Mouse (Mus musculus) ES-E14 (cell line): ENCODE measurements around the gene Skap1. TPM values are rescaled to one million over a fixed set of nuclear protein-coding genes. Genes with fewer than 3 reads are reported as not detected.

Experiments
- DNase-seq: peaks from one replicate; pipeline ENCODE4 v3.0.0-alpha.2; 2013; ENCODE audit warnings: low read depth, low spot score
- H3K27ac ChIP-seq: 2 replicates; pipeline ENCODE4 v1.5.1; 2012; ENCODE audit warnings: low read depth, mild to moderate bottlenecking, low read length, moderate library complexity, mixed read lengths; ENCODE audit not compliant: poor library complexity, insufficient read depth, severe bottlenecking
- H3K36me3 ChIP-seq: 2 replicates; pipeline ENCODE4 v1.6.1; 2012; ENCODE audit warnings: mild to moderate bottlenecking, low read length, moderate library complexity, mixed read lengths; ENCODE audit not compliant: control insufficient read depth, poor library complexity, insufficient read depth, severe bottlenecking
- H3K4me1 ChIP-seq, 2 experiments: fragments of 150-350 bp in 1 of 2; sonication (generic) in 1 of 2; 2 replicates each; pipeline ENCODE4 v1.6.1; 2012; ENCODE audit warnings: low read length in 2 of 2, mild to moderate bottlenecking in 1 of 2, mixed read lengths in 1 of 2; ENCODE audit not compliant: control insufficient read depth in 2 of 2, insufficient read depth in 2 of 2, poor library complexity in 1 of 2
- H3K4me3 ChIP-seq, 2 experiments: fragments of 150-350 bp in 1 of 2; sonication (generic) in 1 of 2; 2 replicates each; pipeline ENCODE4 v1.5.1; 2012; ENCODE audit warnings: low read length in 2 of 2, low read depth in 1 of 2, mild to moderate bottlenecking in 1 of 2, mixed read lengths in 1 of 2; ENCODE audit not compliant: insufficient read depth in 1 of 2, poor library complexity in 1 of 2, severe bottlenecking in 1 of 2
- H3K9ac ChIP-seq: 2 replicates; pipeline ENCODE4 v1.6.1; 2012; ENCODE audit warnings: low read depth, mild to moderate bottlenecking, low read length, mixed read lengths; ENCODE audit not compliant: poor library complexity, insufficient read depth, severe bottlenecking
- H3K9me3 ChIP-seq: fragments of 150-350 bp; sonication (generic); 2 replicates; pipeline ENCODE4 v1.6.1; 2012; ENCODE audit warnings: low read depth, mild to moderate bottlenecking, low read length; ENCODE audit not compliant: control insufficient read depth, insufficient read depth
- CHD2 ChIP-seq: IDR thresholded peaks from 2 replicates; pipeline ENCODE4 v1.6.1; 2014; ENCODE audit warnings: mild to moderate bottlenecking, low read depth, low read length, inconsistent platforms
- HCFC1 ChIP-seq: IDR thresholded peaks from 2 replicates; pipeline ENCODE4 v1.6.1; 2012; ENCODE audit warnings: low read length, inconsistent platforms, borderline replicate concordance; ENCODE audit not compliant: insufficient read depth
- MAFK ChIP-seq: IDR thresholded peaks from 2 replicates; pipeline ENCODE4 v1.6.1; 2014; ENCODE audit warnings: mild to moderate bottlenecking, low read depth, low read length, inconsistent platforms; ENCODE audit not compliant: insufficient read depth
- ZC3H11A ChIP-seq: IDR thresholded peaks from 2 replicates; pipeline ENCODE4 v1.6.1; 2012; ENCODE audit warnings: low read depth, mild to moderate bottlenecking, inconsistent platforms, low read length, borderline replicate concordance
- ZNF384 ChIP-seq: IDR thresholded peaks from 2 replicates; pipeline ENCODE4 v1.6.1; 2012; ENCODE audit warnings: low read depth, low read length, inconsistent platforms
- in situ Hi-C, 2 experiments: fragments of 600-800 bp; cut with MboI; formaldehyde crosslinking; loops; one replicate each; pipeline ENCODE4 v1.15.1; 2025; ENCODE audit warnings: low sequenced_read_pairs in 2 of 2, inconsistent platforms in 1 of 2; ENCODE audit not compliant: unreplicated experiment in 2 of 2
- total RNA-seq: library from RNA; depleted of rRNA; stranded (reverse); fragments of 300-350 nt; gene quantifications from 2 replicates; pipeline ENCODE4 v1.2.3, GENCODE M21; 2012

Skap1 gene
- total RNA-seq, 1 experiment, result 0.40 TPM

DNA sequence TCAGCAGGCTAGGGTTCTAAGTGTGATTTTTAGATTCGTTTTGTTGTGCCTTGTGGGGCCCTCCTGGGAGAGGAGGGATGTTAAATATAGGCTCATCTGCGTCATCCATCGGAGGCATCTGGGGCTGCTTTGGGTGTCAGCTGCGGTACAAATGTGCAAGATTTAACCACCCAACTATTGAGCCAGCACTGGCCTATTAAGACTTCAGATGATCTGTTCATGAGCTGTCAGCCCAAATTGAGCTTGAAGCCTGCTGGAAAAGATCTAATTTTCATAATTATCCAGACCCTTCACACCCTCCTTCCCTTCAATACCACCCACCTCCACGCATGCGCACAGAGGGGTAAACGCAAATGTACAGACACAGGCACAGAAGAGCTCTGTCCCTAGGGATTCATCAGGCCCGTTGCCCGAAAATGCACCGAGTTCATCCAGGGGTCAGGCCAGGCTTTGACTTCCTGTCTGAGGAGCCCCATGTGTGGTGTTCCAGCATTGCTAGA is 181.2 kb downstream of the Skap1 start:
- H3K4me3 ChIP-seq, result no peak overlapping the region
- in situ Hi-C loops, result no loop called here
- TF ChIP-seq HCFC1 (no peak), ZC3H11A (no peak), ZNF384 (no peak), CHD2 (no peak), MAFK (no peak)
- no peaks in the 10 kb centered on the region for H3K36me3 ChIP-seq
- H3K9me3 ChIP-seq, result no peaks in the 10 kb centered on the region
- H3K9ac ChIP-seq, result no peak overlapping the region
- DNase-seq, result no peak
- no peak overlapping the region for H3K27ac ChIP-seq
- H3K4me1 ChIP-seq, result no peaks in the 10 kb centered on the region

DNA sequence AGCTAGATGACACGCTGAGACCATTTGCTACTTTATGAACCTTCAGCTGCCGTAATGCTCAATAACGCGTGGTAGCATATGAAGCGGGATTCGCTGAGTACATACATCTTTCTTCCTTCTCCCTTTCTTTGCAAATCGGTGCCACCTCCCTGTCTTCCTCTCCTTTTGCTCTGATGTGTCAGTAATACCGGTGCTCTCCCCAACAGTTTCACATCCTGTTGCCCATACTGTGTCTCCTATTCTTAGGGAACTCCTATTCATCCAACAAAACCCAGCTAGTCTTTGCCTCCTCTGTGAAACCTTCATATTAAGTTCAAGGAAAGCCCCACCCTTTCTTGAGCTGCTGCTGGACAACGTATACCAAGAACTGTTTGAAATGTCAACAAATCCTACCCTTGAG is 187.5 kb downstream of the Skap1 start:
- TF ChIP-seq HCFC1, result no peak
- TF ChIP-seq CHD2, result no peak
- TF ChIP-seq ZNF384, result no peak
- no peak for TF ChIP-seq ZC3H11A
- no peak for TF ChIP-seq MAFK
- no peaks in the 10 kb centered on the region for H3K36me3 ChIP-seq
- no peak for DNase-seq
- H3K9me3 ChIP-seq, result no peaks in the 10 kb centered on the region
- in situ Hi-C loops, result no loop called here
- H3K27ac ChIP-seq, result no peak overlapping the region
- no peak overlapping the region for H3K9ac ChIP-seq
- no peaks in the 10 kb centered on the region for H3K4me1 ChIP-seq
- no peak overlapping the region for H3K4me3 ChIP-seq

DNA sequence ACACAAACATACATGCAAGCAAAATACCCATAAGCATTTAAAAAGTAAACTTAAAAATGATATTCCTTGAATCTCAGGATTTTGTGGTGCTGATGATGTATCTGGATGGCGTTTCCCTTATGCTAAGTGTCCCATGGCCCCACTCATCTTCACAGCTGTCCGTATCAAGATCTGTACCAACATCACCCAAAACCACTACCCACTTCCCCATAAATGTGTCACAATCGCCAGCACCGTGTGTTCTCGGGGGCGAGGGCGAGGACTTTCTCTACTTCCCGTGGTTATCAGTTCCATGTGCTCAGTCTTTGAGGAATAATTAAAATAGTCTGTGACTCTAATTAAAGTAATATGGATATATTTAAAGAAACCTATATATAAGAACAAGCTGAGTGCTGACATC is 189.5 kb downstream of the Skap1 start:
- Histone ChIP-seq H3K9ac (no peak overlapping the region), H3K4me3 (no peak overlapping the region), H3K4me1 (no peaks in the 10 kb centered on the region), H3K36me3 (no peaks in the 10 kb centered on the region), H3K9me3 (no peaks in the 10 kb centered on the region), H3K27ac (no peak overlapping the region)
- TF ChIP-seq HCFC1, result no peak
- no peak for TF ChIP-seq MAFK
- no peak for TF ChIP-seq CHD2
- TF ChIP-seq ZC3H11A, result no peak
- TF ChIP-seq ZNF384, result no peak
- in situ Hi-C loops, result no loop called here
- no peak for DNase-seq

DNA sequence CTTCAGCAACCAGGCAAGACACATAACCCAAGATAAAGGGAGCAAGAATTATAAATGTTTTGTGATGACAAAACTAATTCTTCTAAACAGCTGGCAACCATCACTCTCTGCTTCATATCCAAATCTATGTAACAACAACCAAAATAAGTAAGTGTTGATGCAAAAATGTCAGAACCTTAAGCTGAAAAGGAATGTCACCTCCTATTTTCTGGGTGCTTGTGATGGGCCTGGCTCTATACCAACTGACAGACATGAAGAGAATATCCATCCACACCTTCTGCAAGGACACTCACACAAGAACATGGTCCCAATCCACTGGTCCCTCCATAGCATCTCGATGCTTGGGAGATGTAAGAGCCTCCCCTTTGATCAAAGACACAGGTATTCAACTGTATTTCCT is 194.0 kb downstream of the Skap1 start:
- Histone ChIP-seq H3K4me3 (no peak overlapping the region), H3K27ac (no peak overlapping the region), H3K9me3 (no peaks in the 10 kb centered on the region), H3K36me3 (no peaks in the 10 kb centered on the region), H3K4me1 (no peaks in the 10 kb centered on the region), H3K9ac (no peak overlapping the region)
- DNase-seq, result no peak
- in situ Hi-C loops, result no loop called here
- no peak for TF ChIP-seq ZC3H11A
- no peak for TF ChIP-seq MAFK
- no peak for TF ChIP-seq HCFC1
- TF ChIP-seq ZNF384, result no peak
- no peak for TF ChIP-seq CHD2

DNA sequence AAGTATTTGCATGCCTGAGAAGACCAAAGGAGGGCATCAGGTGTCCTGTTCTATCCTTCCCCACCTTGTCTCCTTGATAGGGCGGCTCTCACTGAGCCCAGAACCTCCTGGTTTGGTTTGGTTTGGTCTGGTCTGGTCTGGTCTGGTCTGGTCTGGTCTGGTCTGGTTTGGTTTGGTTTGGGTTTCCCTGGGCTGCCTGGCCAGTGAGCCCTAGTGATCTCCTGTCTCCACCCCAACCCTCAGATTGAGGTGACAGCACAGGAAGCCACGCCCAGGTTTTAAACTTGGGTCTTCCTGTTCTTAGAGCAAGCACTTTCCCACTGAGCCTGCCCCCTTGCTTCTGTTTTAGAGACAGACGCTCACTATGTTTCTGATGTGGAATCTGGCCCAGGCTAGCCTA is 202.5 kb downstream of the Skap1 start:
- peak; percentile 41 for DNase-seq
- H3K4me3 ChIP-seq, result no peak overlapping the region
- no peak overlapping the region for H3K9ac ChIP-seq
- no peaks in the 10 kb centered on the region for H3K36me3 ChIP-seq
- H3K4me1 ChIP-seq, result no peaks in the 10 kb centered on the region
- H3K9me3 ChIP-seq, result no peaks in the 10 kb centered on the region
- in situ Hi-C loops, result no loop called here
- H3K27ac ChIP-seq, result no peak overlapping the region; the same call in 1 of the 2 replicates
- TF ChIP-seq CHD2 (no peak), MAFK (no peak), HCFC1 (no peak), ZNF384 (no peak), ZC3H11A (no peak)
